Mouse (Mus musculus) cortical plate, adult 2 months (tissue): ENCODE data around the gene Fam167b.

Source experiments
- CTCF ChIP-seq: fragments of 200-500 bp; IDR thresholded peaks from 2 replicates; pipeline ENCODE4 v1.5.1; 2011; ENCODE audit warnings: mild to moderate bottlenecking, control low read depth, low read length; ENCODE audit not compliant: insufficient read depth; ENCODE audit errors: extremely low read depth
- POLR2A ChIP-seq: fragments of 200-500 bp; IDR thresholded peaks from 2 replicates; pipeline ENCODE4 v1.6.1; 2011; ENCODE audit warnings: mild to moderate bottlenecking, low read length, control low read depth; ENCODE audit not compliant: insufficient read depth; ENCODE audit errors: extremely low read depth

DNA sequence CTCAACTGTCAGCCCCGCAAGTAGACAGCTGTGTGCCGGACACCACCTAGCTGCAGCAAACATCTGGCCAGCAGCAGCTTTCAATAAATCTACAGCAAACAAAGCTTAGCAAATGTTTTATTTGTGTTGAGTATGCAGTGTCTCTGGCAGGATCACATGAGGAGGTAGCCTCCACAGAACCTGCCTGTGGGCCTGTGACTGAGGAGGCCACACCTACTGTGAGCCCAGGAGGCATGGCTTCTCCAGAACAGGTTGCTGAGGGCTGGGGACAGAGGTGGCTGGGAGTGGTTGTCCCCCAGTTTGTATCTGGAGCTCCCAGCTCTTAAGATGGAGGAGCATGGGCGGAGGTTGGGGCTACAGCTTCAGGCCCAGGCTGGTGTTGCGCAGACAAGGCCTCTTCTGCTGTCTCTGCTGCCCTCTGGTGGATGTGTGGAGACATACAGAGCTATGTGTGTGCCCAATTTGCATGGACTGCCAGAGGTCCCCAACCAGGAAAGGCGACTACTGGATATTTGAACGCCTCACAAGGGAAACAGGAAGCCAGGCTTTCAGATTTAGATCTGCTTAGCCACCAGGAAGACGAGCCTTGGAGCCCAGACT lies 30.2 kb upstream of the Fam167b start:
- TF ChIP-seq POLR2A (peak; percentile 73; the same call in 1 of the 2 replicates), CTCF (peak; percentile 93)
